Comparison of ENCODE assay signal across 35 mouse cellular contexts in genomic region chr10:68366796-68367195, GRCm38 (mm10).
"Had no signal": no experiment of that assay in that cellular context is flagged by ENCODE, and none has a peak within 500 bp of the region (broad histone marks: within the 10 kb centered on the region; RNA-seq: fewer than 3 reads in every experiment).

No protein-coding gene starts in this region.

- H3K4me2 ChIP-seq: heart, embryonic 11.5 days; heart, embryonic 12.5 days; heart, embryonic 13.5 days; heart, embryonic 15.5 days; hindbrain, embryonic 12.5 days; hindbrain, embryonic 13.5 days; hindbrain, embryonic 14.5 days; hindbrain, embryonic 15.5 days; intestine, embryonic 15.5 days; kidney, embryonic 15.5 days had no signal

- H3K4me3 ChIP-seq: heart, embryonic 12.5 days; heart, embryonic 13.5 days; heart, embryonic 15.5 days; hindbrain, embryonic 10.5 days; hindbrain, embryonic 12.5 days; hindbrain, embryonic 13.5 days; hindbrain, embryonic 15.5 days; intestine, embryonic 15.5 days; kidney, embryonic 15.5 days; layer of hippocampus, adult 2 months; left cerebral cortex, adult 2 months had no signal

- H3K9me3 ChIP-seq: hindbrain, embryonic 10.5 days; hindbrain, embryonic 15.5 days; intestine, embryonic 15.5 days had no signal

- DNase-seq: heart, postnatal 10 days; heart, postnatal 14 days; heart, postnatal 36 days; heart, postnatal 4 days; kidney, adult 11 months; kidney, adult 18-20 months; kidney, adult 2 months; kidney, adult 8-10 months; kidney, adult 9 months; kidney, postnatal 10 days; kidney, postnatal 14 days; kidney, postnatal 25 days; kidney, postnatal 36 days; kidney, postnatal 4 days; layer of hippocampus, adult 9-11 months; layer of hippocampus, postnatal 36 days had no signal

- ATAC-seq: hindbrain, embryonic 16.5 days; hindbrain, postnatal 0 days; inflammation-experienced regulatory T-cells, adult 6 months; intestine, embryonic 15.5 days; intestine, embryonic 16.5 days; intestine, postnatal 0 days had no signal

- H3K9ac ChIP-seq: heart, embryonic 12.5 days; heart, embryonic 13.5 days; heart, embryonic 15.5 days; hindbrain, embryonic 12.5 days; hindbrain, embryonic 13.5 days; hindbrain, embryonic 14.5 days; hindbrain, embryonic 15.5 days; intestine, embryonic 15.5 days; kidney, embryonic 15.5 days had no signal

- H3K27ac ChIP-seq: heart, embryonic 13.5 days; heart, embryonic 15.5 days; hindbrain, embryonic 10.5 days; hindbrain, embryonic 12.5 days; hindbrain, embryonic 13.5 days; hindbrain, embryonic 14.5 days; hindbrain, embryonic 15.5 days; hindbrain, postnatal 0 days; intestine, embryonic 15.5 days; kidney, embryonic 15.5 days; kidney, postnatal 0 days; layer of hippocampus, adult 2 months; left cerebral cortex, adult 2 months had no signal

- H3K36me3 ChIP-seq: heart, embryonic 12.5 days; heart, embryonic 13.5 days; heart, embryonic 15.5 days; hindbrain, embryonic 10.5 days; hindbrain, embryonic 12.5 days; hindbrain, embryonic 13.5 days; hindbrain, embryonic 15.5 days; intestine, embryonic 15.5 days; kidney, embryonic 15.5 days had no signal

- H3K27me3 ChIP-seq: heart, embryonic 12.5 days; heart, embryonic 13.5 days; heart, embryonic 15.5 days; hindbrain, embryonic 12.5 days; hindbrain, embryonic 13.5 days; hindbrain, embryonic 15.5 days; intestine, embryonic 15.5 days; kidney, embryonic 15.5 days had no signal

- H3K4me1 ChIP-seq: heart, embryonic 12.5 days; heart, embryonic 13.5 days; heart, embryonic 15.5 days; hindbrain, embryonic 10.5 days; hindbrain, embryonic 12.5 days; hindbrain, embryonic 13.5 days; hindbrain, embryonic 15.5 days; intestine, embryonic 15.5 days; kidney, embryonic 15.5 days had no signal
